Mouse (Mus musculus): Measurements from ENCODE around the gene Vmn2r105. TPM values are rescaled to one million over a fixed set of nuclear protein-coding genes. Genes with fewer than 3 reads are reported as not detected.

The Vmn2r105 gene
- total RNA-seq (2021) = not detected

- no peak for DNase-seq (ENCODE audit: low spot score)
- intact Hi-C loops (cut with DNase I) = no loop called here
These were observed at the start of gene Vmn2r105 for GRCm38 (mm10) chr17:20234952-20235351. Vmn2r105 (minus strand) TSS chr17:20235052.

GRCm38 (mm10) chr17:20255522-20255921 lies 20.7 kb upstream of the Vmn2r105 start:
- no peak for DNase-seq (ENCODE audit: low spot score)
- intact Hi-C loops (cut with DNase I) = no loop called here

- DNase-seq (ENCODE audit: low spot score) = no peak
These were observed 51.9 kb downstream of the Vmn2r105 start, which contains the start of gene Fpr-rs6 for GRCm38 (mm10) chr17:20182997-20183396. Fpr-rs6 (minus strand) TSS chr17:20183097.

More at GRCm38 (mm10) chr17:20182997-20183396, 51.9 kb downstream of the Vmn2r105 start, which contains the start of gene Fpr-rs6:
- intact Hi-C loops (cut with DNase I) = no loop called here

Other genes with a start within 250 kb of the Vmn2r105 start
- not detected for gene Vmn2r104, start 186.7 kb downstream of the Vmn2r105 start, total RNA-seq (2021)
- gene Fpr-rs7, start 120.8 kb downstream of the Vmn2r105 start, total RNA-seq (2021) = not detected
- gene Fpr-rs6, start 52.0 kb downstream of the Vmn2r105 start, total RNA-seq (2021) = not detected
- not detected for gene Vmn2r106, start 50.5 kb upstream of the Vmn2r105 start, total RNA-seq (2021)
- not detected for gene Vmn2r107, start 110.2 kb upstream of the Vmn2r105 start, total RNA-seq (2021)
- gene Vmn1r224, start 179.1 kb upstream of the Vmn2r105 start, total RNA-seq (2021) = not detected
- not detected for gene Vmn2r108, start 246.3 kb upstream of the Vmn2r105 start, total RNA-seq (2021)

All from heart, postnatal 25 days (tissue).